Comparison of ENCODE assay signal across 17 mouse cellular contexts in the genomic region with DNA sequence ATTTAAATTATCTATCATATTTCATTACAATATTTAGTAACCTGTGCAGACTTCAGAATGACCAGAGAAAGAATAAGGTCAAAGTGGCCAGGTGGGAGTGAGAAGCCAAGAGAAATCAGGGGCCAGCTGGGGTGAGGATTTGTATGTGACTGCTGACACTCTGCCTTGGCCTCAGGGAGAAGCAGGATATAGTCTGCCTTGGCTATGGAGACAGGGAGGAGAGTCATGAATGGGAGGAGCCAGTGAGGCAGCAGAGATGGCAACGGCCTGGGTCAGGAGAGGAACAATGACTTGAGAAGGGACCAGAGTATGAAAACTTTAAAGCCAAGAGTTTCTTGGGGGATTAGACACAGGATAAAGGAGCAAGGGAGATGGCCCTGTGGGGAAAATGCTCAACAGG.
"Had no signal": no experiment of that assay in that cellular context is flagged by ENCODE, and none has a peak within 500 bp of the region (broad histone marks: within the 10 kb centered on the region; RNA-seq: fewer than 3 reads in every experiment).

No protein-coding gene starts in this region.

- H3K27me3 ChIP-seq: limb, embryonic 13.5 days; liver, embryonic 13.5 days; neural tube, embryonic 13.5 days; stomach, embryonic 15.5 days had no signal

- H3K4me3 ChIP-seq: layer of hippocampus, adult 2 months; limb, embryonic 10.5 days; limb, embryonic 13.5 days; liver, embryonic 13.5 days; neural tube, embryonic 13.5 days; stomach, embryonic 15.5 days had no signal

- H3K4me2 ChIP-seq: limb, embryonic 13.5 days; liver, embryonic 13.5 days; neural tube, embryonic 13.5 days; stomach, embryonic 15.5 days had no signal

- H3K4me1 ChIP-seq: limb, embryonic 10.5 days; limb, embryonic 13.5 days; stomach, embryonic 15.5 days had no signal

- H3K9ac ChIP-seq: limb, embryonic 13.5 days; liver, embryonic 13.5 days; neural tube, embryonic 13.5 days; stomach, embryonic 15.5 days had no signal

- H3K27ac ChIP-seq: kidney, postnatal 0 days; layer of hippocampus, adult 2 months; limb, embryonic 10.5 days; limb, embryonic 13.5 days; liver, embryonic 13.5 days; neural tube, embryonic 13.5 days; stomach, embryonic 15.5 days had no signal

- H3K9me3 ChIP-seq: limb, embryonic 10.5 days; limb, embryonic 13.5 days; liver, embryonic 13.5 days; neural tube, embryonic 13.5 days; stomach, embryonic 15.5 days had no signal

- DNase-seq: kidney, adult 2 months; kidney, postnatal 25 days; layer of hippocampus, adult 9-11 months; liver, embryonic 13.5 days; lung, adult 2 months; lung, postnatal 14 days; lung, postnatal 4 days; retina, postnatal 1 day; right cerebral cortex, postnatal 25 days; spleen, adult 18-20 months; thymus, postnatal 36 days had no signal
